Mouse (Mus musculus): ENCODE results near the gene Mcl1. TPM values are rescaled to one million over a fixed set of nuclear protein-coding genes. Genes with fewer than 3 reads are reported as not detected.
"Not testable (repeated sequence)": the region's sequence is repeated elsewhere in the genome, so short reads cannot be mapped to it uniquely, and the experiment has no call there.

Gene Mcl1
- total RNA-seq, 2 experiments from 2014 or later: 96.0 to 99.4 TPM

GRCm38 (mm10) chr3:95650276-95651032 is 8.1 kb upstream of the Mcl1 start:
- peak; percentile 75 for DNase-seq (ENCODE audit: low spot score)

- DNase-seq (ENCODE audit: low spot score): no peak
Observed at GRCm38 (mm10) chr3:95651033-95651373, 7.6 kb upstream of the Mcl1 start.

GRCm38 (mm10) chr3:95651391-95652203 is 7.0 kb upstream of the Mcl1 start:
- DNase-seq (ENCODE audit: low spot score): no peak

- no peak for DNase-seq (ENCODE audit: low spot score)
Observed at GRCm38 (mm10) chr3:95652204-95652811, 6.3 kb upstream of the Mcl1 start.

- no peak for DNase-seq (ENCODE audit: low spot score)
Observed at GRCm38 (mm10) chr3:95652871-95653270, 5.7 kb upstream of the Mcl1 start.

- DNase-seq (ENCODE audit: low spot score): no peak
Observed at GRCm38 (mm10) chr3:95653473-95654034, 5.0 kb upstream of the Mcl1 start.

GRCm38 (mm10) chr3:95654371-95654770 is 4.2 kb upstream of the Mcl1 start:
- not testable (repeated sequence) for DNase-seq (ENCODE audit: low spot score)

GRCm38 (mm10) chr3:95655437-95655836 is 3.2 kb upstream of the Mcl1 start:
- no peak for DNase-seq (ENCODE audit: low spot score)

- DNase-seq (ENCODE audit: low spot score): no peak
Observed at GRCm38 (mm10) chr3:95657108-95657507, 1.5 kb upstream of the Mcl1 start.

GRCm38 (mm10) chr3:95657711-95658110 is 877 bp upstream of the Mcl1 start:
- DNase-seq (ENCODE audit: low spot score): no peak

- peak; percentile 79 for DNase-seq (ENCODE audit: low spot score)
Observed at GRCm38 (mm10) chr3:95658868-95659712, 502 bp downstream of the Mcl1 start.

GRCm38 (mm10) chr3:95659948-95660347 is 1.4 kb downstream of the Mcl1 start:
- no peak for DNase-seq (ENCODE audit: low spot score)

GRCm38 (mm10) chr3:95660788-95661478 is 2.3 kb downstream of the Mcl1 start:
- DNase-seq (ENCODE audit: low spot score): no peak

GRCm38 (mm10) chr3:95661945-95662715 is 3.5 kb downstream of the Mcl1 start:
- no peak for DNase-seq (ENCODE audit: low spot score)

GRCm38 (mm10) chr3:95662724-95663449 is 4.3 kb downstream of the Mcl1 start:
- DNase-seq (ENCODE audit: low spot score): no peak

- DNase-seq (ENCODE audit: low spot score): no peak
Observed at GRCm38 (mm10) chr3:95663486-95663885, 4.9 kb downstream of the Mcl1 start.

- peak; percentile 28 for DNase-seq (ENCODE audit: low spot score)
Observed at GRCm38 (mm10) chr3:95663969-95664608, 5.5 kb downstream of the Mcl1 start.

GRCm38 (mm10) chr3:95664940-95665352 is 6.4 kb downstream of the Mcl1 start:
- peak; percentile 3 for DNase-seq (ENCODE audit: low spot score)

Data from gastrocnemius, adult 18-20 months (tissue).